Mouse (Mus musculus) thymus, adult 2 months (tissue): Measurements from ENCODE around the gene Atp11a.

Source experiments
- CTCF ChIP-seq: fragments of 200-500 bp; IDR thresholded peaks from 2 replicates; pipeline ENCODE4 v1.5.1; 2012; ENCODE audit warnings: mild to moderate bottlenecking, control low read depth, low read length, moderate library complexity, borderline replicate concordance; ENCODE audit not compliant: control insufficient read depth, poor library complexity, insufficient read depth; ENCODE audit errors: extremely low read depth
- POLR2A ChIP-seq: fragments of 200-500 bp; IDR thresholded peaks from 2 replicates; pipeline ENCODE4 v1.6.1; 2012; ENCODE audit warnings: mild to moderate bottlenecking, low read length, control low read depth, moderate library complexity; ENCODE audit not compliant: control insufficient read depth, poor library complexity, insufficient read depth; ENCODE audit errors: extremely low read depth

DNA sequence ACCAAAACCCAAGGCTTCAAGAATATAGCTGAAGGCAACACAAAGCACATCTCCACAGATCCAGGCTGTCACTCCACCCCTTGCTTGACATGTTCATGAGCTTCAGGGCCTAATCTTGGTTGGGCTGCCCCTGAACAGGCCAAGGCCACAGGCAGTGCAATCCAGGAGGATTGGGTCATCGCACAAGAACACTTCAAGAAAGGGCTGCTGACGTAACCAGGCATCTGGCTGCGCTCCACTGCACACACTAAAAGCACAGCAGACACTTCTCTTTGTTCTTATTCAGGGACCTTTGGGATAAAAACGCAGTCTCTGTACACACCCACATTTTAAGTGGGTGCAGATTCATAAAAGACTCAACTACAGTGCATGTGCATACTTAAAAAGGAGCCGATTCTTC, 26.0 kb upstream of the Atp11a start:
- TF ChIP-seq POLR2A (no peak), CTCF (no peak)
